Mouse (Mus musculus): ENCODE measurements around the gene Olfr924. TPM values are rescaled to one million over a fixed set of nuclear protein-coding genes. Genes with fewer than 3 reads are reported as not detected.

Gene Olfr924
- polyA plus RNA-seq (2012; rRNA removed): not detected in 2 replicates
- polyA plus RNA-seq (2014; fragmentation: Nextera tagmentation; extraction: Ambion mirVana): not detected in 2 replicates

DNA sequence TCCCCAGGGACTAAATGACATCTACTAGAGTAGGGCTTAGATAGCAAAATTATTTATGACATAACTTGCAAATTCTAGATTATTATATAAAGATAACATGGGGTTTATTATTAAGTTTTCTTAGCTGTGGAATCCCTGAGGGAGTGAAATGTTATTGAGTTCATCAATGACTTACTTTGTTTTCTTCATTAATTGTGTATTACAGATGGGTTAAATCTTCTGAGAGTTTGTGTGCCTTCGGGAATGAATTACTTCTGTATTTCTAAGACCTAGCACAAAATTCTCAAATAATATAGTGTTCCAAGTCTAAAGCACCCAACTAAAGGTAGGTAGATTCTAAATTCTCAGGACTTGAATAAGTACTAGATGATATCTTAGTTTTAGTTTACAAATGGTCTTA lies at the start of gene Olfr924:
TSS of gene Olfr924 (plus strand) at position 301 of the 400 bp plus-strand sequence.
- Histone ChIP-seq H3K9ac (replicated peaks) (no peak within 1 kb of the TSS), H3K4me3 (ENCODE audit: insufficient read depth in 1 of 2, low read depth in 2 of 2, low read length in 2 of 2) (no peak within 1 kb of the TSS), H3K9me3 (ENCODE audit: control insufficient read depth, low read length) (no peaks in the 10 kb centered on the region), H3K27ac (no peak within 1 kb of the TSS), H3K36me3 (replicated peaks; ENCODE audit: control insufficient read depth, insufficient read depth, low read depth) (no peaks in the 10 kb centered on the region), H3K4me2 (ENCODE audit: low read depth) (no peak within 1 kb of the TSS), H3K4me1 (replicated peaks; ENCODE audit: control insufficient read depth in 2 of 2, insufficient read depth in 2 of 2, low read length in 1 of 2) (no peaks in the 10 kb centered on the region), H3K27me3 (ENCODE audit: control insufficient read depth, insufficient read depth, low read length) (no peaks in the 10 kb centered on the region)
- ATAC-seq (ENCODE audit: insufficient read depth) (no peak), DNase-seq (ENCODE audit: low read depth in 3 of 3, low spot score in 3 of 3) (no peak)
- TF ChIP-seq EP300 (IDR thresholded peaks at IDR 0.05; ENCODE audit: low read depth): no peak
- no peak for TF ChIP-seq CTCF (IDR thresholded peaks at IDR 0.05; ENCODE audit: low read depth)
- WGBS (ENCODE audit: insufficient replicate concordance): 53% methylated on average over 1 of the region's 1 CpGs

DNA sequence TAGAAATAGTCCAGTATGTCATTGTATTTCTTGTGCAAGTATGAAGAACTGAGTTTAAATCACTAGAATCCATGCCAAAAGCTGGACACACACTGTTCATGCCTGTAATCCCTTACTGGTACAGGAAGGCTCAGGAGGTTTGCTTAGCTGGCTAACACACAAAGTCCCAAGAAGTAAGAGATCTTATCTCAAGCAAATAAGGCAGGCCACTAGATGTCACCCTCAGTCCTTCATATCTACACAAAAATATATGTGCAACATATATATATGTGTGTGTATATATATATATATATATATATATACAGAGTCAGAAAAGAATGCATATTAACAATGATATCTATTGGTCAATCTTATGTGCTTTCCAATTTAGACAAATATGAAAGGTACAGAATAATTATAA lies 38.6 kb upstream of the Olfr924 start:
- H3K27ac ChIP-seq: no peak overlapping the region
- no peak for ATAC-seq (ENCODE audit: insufficient read depth)
- no peak overlapping the region for H3K4me3 ChIP-seq (ENCODE audit: insufficient read depth in 1 of 2, low read depth in 2 of 2, low read length in 2 of 2)
- H3K36me3 ChIP-seq (replicated peaks; ENCODE audit: control insufficient read depth, insufficient read depth, low read depth): no peaks in the 10 kb centered on the region
- no peaks in the 10 kb centered on the region for H3K4me1 ChIP-seq (replicated peaks; ENCODE audit: control insufficient read depth in 2 of 2, insufficient read depth in 2 of 2, low read length in 1 of 2)
- H3K9me3 ChIP-seq (ENCODE audit: control insufficient read depth, low read length): no peaks in the 10 kb centered on the region
- H3K4me2 ChIP-seq (ENCODE audit: low read depth): no peak overlapping the region
- no peak for TF ChIP-seq EP300 (IDR thresholded peaks at IDR 0.05; ENCODE audit: low read depth)
- TF ChIP-seq CTCF (IDR thresholded peaks at IDR 0.05; ENCODE audit: low read depth): no peak
- no peak overlapping the region for H3K9ac ChIP-seq (replicated peaks)
- H3K27me3 ChIP-seq (ENCODE audit: control insufficient read depth, insufficient read depth, low read length): no peaks in the 10 kb centered on the region
- no peak for DNase-seq (ENCODE audit: low read depth in 3 of 3, low spot score in 3 of 3)

DNA sequence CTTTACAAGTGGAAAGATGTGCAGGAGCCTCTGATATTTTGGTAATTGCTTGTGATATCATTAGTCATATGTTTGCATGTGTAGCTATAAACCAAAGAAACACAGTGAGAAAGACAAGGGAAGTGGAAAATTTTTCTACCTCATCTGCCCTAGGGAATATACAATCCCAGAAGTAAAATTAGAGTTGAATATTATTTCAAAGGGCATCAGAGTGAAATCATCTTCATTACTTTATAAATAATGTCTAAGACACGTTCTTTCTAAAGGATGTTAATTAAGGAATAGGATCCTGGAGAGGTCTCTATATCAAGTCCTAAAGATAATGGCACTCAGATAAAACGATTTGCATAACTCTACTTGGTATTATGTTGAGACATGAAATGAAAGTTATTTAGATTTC lies 29.9 kb upstream of the Olfr924 start, which contains the start of gene Olfr922:
TSS of gene Olfr922 (plus strand) at position 301 of the 400 bp plus-strand sequence.
- 32% methylated on average over 2 of the region's 2 CpGs for WGBS (ENCODE audit: insufficient replicate concordance)
- Histone ChIP-seq H3K4me3 (ENCODE audit: insufficient read depth in 1 of 2, low read depth in 2 of 2, low read length in 2 of 2) (no peak within 1 kb of the TSS), H3K9ac (replicated peaks) (no peak within 1 kb of the TSS), H3K9me3 (ENCODE audit: control insufficient read depth, low read length) (no peaks in the 10 kb centered on the region), H3K4me2 (ENCODE audit: low read depth) (no peak within 1 kb of the TSS), H3K36me3 (replicated peaks; ENCODE audit: control insufficient read depth, insufficient read depth, low read depth) (no peaks in the 10 kb centered on the region), H3K27me3 (ENCODE audit: control insufficient read depth, insufficient read depth, low read length) (no peaks in the 10 kb centered on the region), H3K27ac (no peak within 1 kb of the TSS), H3K4me1 (replicated peaks; ENCODE audit: control insufficient read depth in 2 of 2, insufficient read depth in 2 of 2, low read length in 1 of 2) (no peaks in the 10 kb centered on the region)
- TF ChIP-seq CTCF (IDR thresholded peaks at IDR 0.05; ENCODE audit: low read depth) (no peak), EP300 (IDR thresholded peaks at IDR 0.05; ENCODE audit: low read depth) (no peak)
- ATAC-seq (ENCODE audit: insufficient read depth) (no peak), DNase-seq (ENCODE audit: low read depth in 3 of 3, low spot score in 3 of 3) (no peak)

DNA sequence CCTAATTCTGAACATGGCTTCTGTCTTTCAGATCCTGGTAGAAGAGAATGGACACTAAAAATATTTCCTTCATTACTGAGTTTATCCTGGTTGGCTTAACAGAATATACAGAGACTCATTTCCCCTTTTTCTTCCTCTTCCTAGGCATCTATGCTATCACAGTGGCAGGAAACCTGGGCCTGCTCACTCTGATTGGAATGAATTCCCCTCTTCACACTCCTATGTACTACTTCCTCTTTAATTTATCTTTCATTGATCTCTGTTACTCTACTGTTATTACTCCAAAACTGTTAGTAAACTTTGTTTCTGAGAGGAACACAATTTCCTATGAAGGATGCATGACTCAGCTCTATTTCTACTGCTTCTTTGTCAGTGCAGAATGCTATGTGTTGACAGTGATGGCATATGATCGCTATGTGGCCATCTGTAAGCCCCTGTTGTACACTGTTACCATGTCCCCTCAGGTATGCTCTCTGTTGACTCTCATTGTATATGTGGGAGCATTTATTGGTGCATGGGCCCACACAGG lies 28.7 kb upstream of the Olfr924 start:
- ATAC-seq (ENCODE audit: insufficient read depth): no peak
- no peaks in the 10 kb centered on the region for H3K9me3 ChIP-seq (ENCODE audit: control insufficient read depth, low read length)
- no peak overlapping the region for H3K27ac ChIP-seq
- no peak overlapping the region for H3K9ac ChIP-seq (replicated peaks)
- no peak for TF ChIP-seq EP300 (IDR thresholded peaks at IDR 0.05; ENCODE audit: low read depth)
- H3K36me3 ChIP-seq (replicated peaks; ENCODE audit: control insufficient read depth, insufficient read depth, low read depth): no peaks in the 10 kb centered on the region
- no peaks in the 10 kb centered on the region for H3K4me1 ChIP-seq (replicated peaks; ENCODE audit: control insufficient read depth in 2 of 2, insufficient read depth in 2 of 2, low read length in 1 of 2)
- no peak overlapping the region for H3K4me2 ChIP-seq (ENCODE audit: low read depth)
- WGBS (ENCODE audit: insufficient replicate concordance): 46% methylated on average over 1 of the region's 1 CpGs
- H3K27me3 ChIP-seq (ENCODE audit: control insufficient read depth, insufficient read depth, low read length): no peaks in the 10 kb centered on the region
- no peak for DNase-seq (ENCODE audit: low read depth in 3 of 3, low spot score in 3 of 3)
- H3K4me3 ChIP-seq (ENCODE audit: insufficient read depth in 1 of 2, low read depth in 2 of 2, low read length in 2 of 2): no peak overlapping the region

DNA sequence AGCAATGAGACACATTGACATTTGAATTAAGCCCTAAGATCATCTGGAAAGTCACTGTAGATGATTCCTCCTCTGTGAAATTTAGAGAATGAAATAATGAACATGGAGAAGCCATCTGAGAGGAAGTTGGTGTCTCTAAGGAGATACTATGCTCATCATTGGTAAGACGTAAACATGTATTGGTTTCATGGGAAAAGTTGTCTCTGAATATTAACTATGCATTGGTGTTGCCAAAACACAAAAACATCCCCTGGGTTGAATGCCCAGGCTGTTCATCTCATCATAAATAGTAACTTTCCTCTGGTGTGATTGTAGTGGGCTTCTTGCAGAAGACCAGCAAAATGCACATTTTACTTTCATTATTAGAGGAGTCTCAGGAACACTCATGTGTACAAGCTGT lies 18.0 kb upstream of the Olfr924 start, which contains the start of gene Olfr923:
TSS of gene Olfr923 (plus strand) at position 301 of the 400 bp plus-strand sequence.
- H3K9me3 ChIP-seq (ENCODE audit: control insufficient read depth, low read length): no peaks in the 10 kb centered on the region
- no peak for TF ChIP-seq CTCF (IDR thresholded peaks at IDR 0.05; ENCODE audit: low read depth)
- no peak for TF ChIP-seq EP300 (IDR thresholded peaks at IDR 0.05; ENCODE audit: low read depth)
- WGBS (ENCODE audit: insufficient replicate concordance): 72% methylated on average over 1 of the region's 1 CpGs

More for the DNA sequence above, 18.0 kb upstream of the Olfr924 start, which contains the start of gene Olfr923:
- H3K4me3 ChIP-seq (ENCODE audit: insufficient read depth in 1 of 2, low read depth in 2 of 2, low read length in 2 of 2): no peak within 1 kb of the TSS
- no peak within 1 kb of the TSS for H3K4me2 ChIP-seq (ENCODE audit: low read depth)
- ATAC-seq (ENCODE audit: insufficient read depth) (no peak), DNase-seq (ENCODE audit: low read depth in 3 of 3, low spot score in 3 of 3) (no peak)
- no peaks in the 10 kb centered on the region for H3K4me1 ChIP-seq (replicated peaks; ENCODE audit: control insufficient read depth in 2 of 2, insufficient read depth in 2 of 2, low read length in 1 of 2)
- no peak within 1 kb of the TSS for H3K9ac ChIP-seq (replicated peaks)
- H3K27me3 ChIP-seq (ENCODE audit: control insufficient read depth, insufficient read depth, low read length): no peaks in the 10 kb centered on the region
- H3K36me3 ChIP-seq (replicated peaks; ENCODE audit: control insufficient read depth, insufficient read depth, low read depth): no peaks in the 10 kb centered on the region
- no peak within 1 kb of the TSS for H3K27ac ChIP-seq
